Mouse (Mus musculus): Measurements from ENCODE around the gene Slfn5.

DNA sequence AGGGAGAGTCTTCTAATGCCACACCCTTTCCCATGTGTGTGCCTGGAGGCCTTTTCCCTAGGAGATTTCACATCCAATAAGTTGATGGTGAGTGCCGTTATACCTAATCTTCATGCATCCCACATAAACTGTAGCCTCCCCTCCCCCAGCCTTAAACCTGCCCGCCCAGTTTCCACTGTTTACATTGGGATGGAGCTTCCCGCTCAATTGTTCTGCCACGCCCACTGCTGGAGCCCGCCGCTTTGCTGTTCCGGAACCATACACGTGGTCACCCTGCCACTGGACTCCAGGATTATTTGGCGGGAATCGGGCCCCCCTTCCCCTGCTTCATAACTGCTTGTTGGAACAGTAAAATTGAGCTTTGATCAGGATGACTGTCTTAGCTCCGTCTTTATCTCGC lies 38.2 kb downstream of the Slfn5 start:
- TF ChIP-seq CTCF (IDR thresholded peaks at IDR 0.05) (no peak), EP300 (IDR thresholded peaks at IDR 0.05; ENCODE audit: insufficient read depth, low read depth, low read length) (no peak)

Data from heart, adult 2 months (tissue).